Mouse (Mus musculus): ENCODE measurements around the gene Mbd4. TPM values are rescaled to one million over a fixed set of nuclear protein-coding genes. Genes with fewer than 3 reads are reported as not detected.
"Not testable (repeated sequence)": the region's sequence is repeated elsewhere in the genome, so short reads cannot be mapped to it uniquely, and the experiment has no call there.

Mbd4 gene
- polyA plus RNA-seq, 1 experiment from 2014 or later, result 14.6 TPM

- Histone ChIP-seq H3K27ac (no peak overlapping the region), H3K36me3 (peaks cover 7% of the 10 kb centered on the region; the same call in 1 of the 2 replicates), H3K9me3 (no peaks in the 10 kb centered on the region), H3K9ac (no peak overlapping the region), H3K4me2 (replicated peaks) (no peak overlapping the region), H3K27me3 (replicated peaks) (no peaks in the 10 kb centered on the region), H3K4me3 (replicated peaks) (no peak overlapping the region), H3K4me1 (replicated peaks) (peaks cover 12% of the 10 kb centered on the region)
- peak; percentile 68 for ATAC-seq
- 65% methylated on average over 4 of the region's 4 CpGs for WGBS
These were observed 33.7 kb upstream of the Mbd4 start for GRCm38 (mm10) chr6:115886894-115887293.

GRCm38 (mm10) chr6:115884018-115884417 is 30.8 kb upstream of the Mbd4 start:
- no peak for ATAC-seq
- Histone ChIP-seq H3K4me1 (replicated peaks) (peaks cover 4% of the 10 kb centered on the region), H3K4me2 (replicated peaks) (no peak overlapping the region), H3K27me3 (replicated peaks) (no peaks in the 10 kb centered on the region), H3K27ac (no peak overlapping the region), H3K9ac (no peak overlapping the region), H3K36me3 (peaks cover 7% of the 10 kb centered on the region; the same call in 1 of the 2 replicates), H3K9me3 (no peaks in the 10 kb centered on the region), H3K4me3 (replicated peaks) (no peak overlapping the region)

GRCm38 (mm10) chr6:115880751-115881150 is 27.6 kb upstream of the Mbd4 start:
- no peak for ATAC-seq
- H3K4me1 ChIP-seq (replicated peaks), result no peaks in the 10 kb centered on the region
- no peaks in the 10 kb centered on the region for H3K27me3 ChIP-seq (replicated peaks)
- no peaks in the 10 kb centered on the region for H3K36me3 ChIP-seq
- no peaks in the 10 kb centered on the region for H3K9me3 ChIP-seq
- WGBS, result 79% methylated on average over 8 of the region's 8 CpGs
- no peak overlapping the region for H3K4me2 ChIP-seq (replicated peaks)
- H3K9ac ChIP-seq, result no peak overlapping the region
- H3K4me3 ChIP-seq (replicated peaks), result no peak overlapping the region
- H3K27ac ChIP-seq, result no peak overlapping the region

GRCm38 (mm10) chr6:115879736-115880135 is 26.6 kb upstream of the Mbd4 start:
- WGBS, result 68% methylated on average over 6 of the region's 6 CpGs

GRCm38 (mm10) chr6:115878694-115879093 is 25.5 kb upstream of the Mbd4 start:
- no peak for ATAC-seq
- no peak overlapping the region for H3K9ac ChIP-seq
- H3K36me3 ChIP-seq, result no peaks in the 10 kb centered on the region
- no peak overlapping the region for H3K27ac ChIP-seq
- 63% methylated on average over 6 of the region's 6 CpGs for WGBS
- H3K9me3 ChIP-seq, result no peaks in the 10 kb centered on the region
- H3K4me3 ChIP-seq (replicated peaks), result no peak overlapping the region
- H3K27me3 ChIP-seq (replicated peaks), result no peaks in the 10 kb centered on the region
- no peaks in the 10 kb centered on the region for H3K4me1 ChIP-seq (replicated peaks)
- H3K4me2 ChIP-seq (replicated peaks), result no peak overlapping the region

More at GRCm38 (mm10) chr6:115879736-115880135, 26.6 kb upstream of the Mbd4 start:
- Histone ChIP-seq H3K4me3 (replicated peaks) (no peak overlapping the region), H3K27ac (no peak overlapping the region), H3K9ac (no peak overlapping the region), H3K36me3 (no peaks in the 10 kb centered on the region), H3K4me1 (replicated peaks) (no peaks in the 10 kb centered on the region), H3K27me3 (replicated peaks) (no peaks in the 10 kb centered on the region), H3K9me3 (no peaks in the 10 kb centered on the region), H3K4me2 (replicated peaks) (no peak overlapping the region)
- no peak for ATAC-seq

GRCm38 (mm10) chr6:115877239-115877638 is 24.1 kb upstream of the Mbd4 start:
- H3K4me1 ChIP-seq (replicated peaks), result no peaks in the 10 kb centered on the region
- H3K36me3 ChIP-seq, result no peaks in the 10 kb centered on the region
- WGBS, result 71% methylated on average over 2 of the region's 2 CpGs
- no peak overlapping the region for H3K27ac ChIP-seq
- H3K4me2 ChIP-seq (replicated peaks), result no peak overlapping the region
- H3K9me3 ChIP-seq, result no peaks in the 10 kb centered on the region
- H3K9ac ChIP-seq, result no peak overlapping the region
- no peak overlapping the region for H3K4me3 ChIP-seq (replicated peaks)
- H3K27me3 ChIP-seq (replicated peaks), result no peaks in the 10 kb centered on the region
- no peak for ATAC-seq

GRCm38 (mm10) chr6:115871318-115871717 is 18.1 kb upstream of the Mbd4 start:
- not testable (repeated sequence) for H3K4me2 ChIP-seq (replicated peaks); H3K36me3 ChIP-seq; H3K27ac ChIP-seq; H3K9ac ChIP-seq; H3K27me3 ChIP-seq (replicated peaks); H3K4me3 ChIP-seq (replicated peaks); ATAC-seq; H3K9me3 ChIP-seq; H3K4me1 ChIP-seq (replicated peaks)
- WGBS, result no CpG with 5 or more reads among the region's 3 CpGs

- not testable (repeated sequence) for H3K4me2 ChIP-seq (replicated peaks); H3K9ac ChIP-seq; H3K4me3 ChIP-seq (replicated peaks); H3K36me3 ChIP-seq; H3K27ac ChIP-seq; H3K27me3 ChIP-seq (replicated peaks); ATAC-seq; H3K4me1 ChIP-seq (replicated peaks); H3K9me3 ChIP-seq
- no CpG with 5 or more reads among the region's 3 CpGs for WGBS
These were observed 14.0 kb upstream of the Mbd4 start for GRCm38 (mm10) chr6:115867157-115867556.

GRCm38 (mm10) chr6:115865246-115865645 is 12.1 kb upstream of the Mbd4 start:
- Histone ChIP-seq H3K4me1 (replicated peaks) (peaks cover 11% of the 10 kb centered on the region; the same call in 1 of the 2 replicates), H3K9ac (no peak overlapping the region), H3K36me3 (no peaks in the 10 kb centered on the region), H3K4me3 (replicated peaks) (no peak overlapping the region), H3K27me3 (replicated peaks) (no peaks in the 10 kb centered on the region), H3K4me2 (replicated peaks) (no peak overlapping the region), H3K9me3 (no peaks in the 10 kb centered on the region), H3K27ac (no peak overlapping the region)
- WGBS, result 90% methylated on average over 4 of the region's 4 CpGs
- ATAC-seq, result no peak

GRCm38 (mm10) chr6:115863340-115863841 is 10.2 kb upstream of the Mbd4 start:
- no peak overlapping the region for H3K9ac ChIP-seq
- no peaks in the 10 kb centered on the region for H3K36me3 ChIP-seq
- H3K4me1 ChIP-seq (replicated peaks), result peaks cover 15% of the 10 kb centered on the region; the same call in 1 of the 2 replicates
- no peaks in the 10 kb centered on the region for H3K9me3 ChIP-seq
- H3K4me2 ChIP-seq (replicated peaks), result no peak overlapping the region
- 40% methylated on average over 7 of the region's 7 CpGs for WGBS
- no peaks in the 10 kb centered on the region for H3K27me3 ChIP-seq (replicated peaks)
- peak overlapping the region; percentile 63 for H3K27ac ChIP-seq
- peak; percentile 48; the same call in 1 of the 2 replicates for ATAC-seq
- H3K4me3 ChIP-seq (replicated peaks), result no peak overlapping the region

- no peak overlapping the region for H3K27ac ChIP-seq
- no peaks in the 10 kb centered on the region for H3K9me3 ChIP-seq
- H3K36me3 ChIP-seq, result no peaks in the 10 kb centered on the region
- 45% methylated on average over 7 of the region's 7 CpGs for WGBS
- no peak overlapping the region for H3K4me3 ChIP-seq (replicated peaks)
- no peak overlapping the region for H3K9ac ChIP-seq
- H3K4me2 ChIP-seq (replicated peaks), result no peak overlapping the region
- no peak for ATAC-seq
- no peaks in the 10 kb centered on the region for H3K27me3 ChIP-seq (replicated peaks)
- peaks cover 25% of the 10 kb centered on the region for H3K4me1 ChIP-seq (replicated peaks)
These were observed 6.9 kb upstream of the Mbd4 start for GRCm38 (mm10) chr6:115860027-115860556.

GRCm38 (mm10) chr6:115859258-115859657 is 6.1 kb upstream of the Mbd4 start:
- H3K27ac ChIP-seq, result no peak overlapping the region
- no peaks in the 10 kb centered on the region for H3K36me3 ChIP-seq
- WGBS, result 36% methylated on average over 4 of the region's 4 CpGs
- H3K4me1 ChIP-seq (replicated peaks), result peaks cover 25% of the 10 kb centered on the region
- no peak overlapping the region for H3K4me2 ChIP-seq (replicated peaks)
- no peak overlapping the region for H3K4me3 ChIP-seq (replicated peaks)
- H3K27me3 ChIP-seq (replicated peaks), result no peaks in the 10 kb centered on the region
- ATAC-seq, result peak; percentile 52; the same call in 1 of the 2 replicates
- H3K9me3 ChIP-seq, result no peaks in the 10 kb centered on the region
- H3K9ac ChIP-seq, result no peak overlapping the region

GRCm38 (mm10) chr6:115856361-115856745 is 3.2 kb upstream of the Mbd4 start:
- H3K9ac ChIP-seq, result no peak overlapping the region
- peaks cover 27% of the 10 kb centered on the region for H3K4me1 ChIP-seq (replicated peaks)
- ATAC-seq, result no peak
- WGBS, result 43% methylated on average over 4 of the region's 4 CpGs
- H3K27ac ChIP-seq, result peak overlapping the region; percentile 28; the same call in 1 of the 2 replicates
- no peak overlapping the region for H3K4me3 ChIP-seq (replicated peaks)
- H3K36me3 ChIP-seq, result no peaks in the 10 kb centered on the region
- H3K27me3 ChIP-seq (replicated peaks), result no peaks in the 10 kb centered on the region
- H3K9me3 ChIP-seq, result no peaks in the 10 kb centered on the region
- H3K4me2 ChIP-seq (replicated peaks), result no peak overlapping the region
